Comparison of ENCODE assay signal across 9 mouse cellular contexts in genomic region chr8:117094053-117094452, GRCm38 (mm10). TPM values are rescaled to one million over a fixed set of nuclear protein-coding genes. Genes with fewer than 3 reads are reported as not detected.
DNase-seq lines count a peak whose midpoint lies in the region; ATAC-seq lines count a peak whose summit lies in the region.
"Had no signal": no experiment of that assay in that cellular context is flagged by ENCODE, and none has a peak within 500 bp of the region (broad histone marks: within the 10 kb centered on the region; RNA-seq: fewer than 3 reads in every experiment).

No protein-coding gene starts in this region.

- peak; percentile 24 for DNase-seq in left cerebral cortex, adult 11 months (ENCODE audit: low spot score)
- no peak for DNase-seq in left cerebral cortex, postnatal 4 days
- peak; percentile 27 for DNase-seq in adrenal gland, adult 8-10 months
- peak; percentile 32 for DNase-seq in gastrocnemius, postnatal 25 days
- peak; percentile 42 for DNase-seq in lung, postnatal 36 days
- DNase-seq in embryo, embryonic 9.5 days (ENCODE audit: extremely low spot score), result no peak
- DNase-seq: thymus, postnatal 4 days had no signal

- ATAC-seq in megakaryocyte progenitor cell, adult 5-6 weeks (replicated peaks; ENCODE audit: poor library complexity), result no peak
- ATAC-seq in megakaryocyte, adult 5-6 weeks (ENCODE audit: poor library complexity, severe bottlenecking), result no peak

- intact Hi-C loops in left cerebral cortex, postnatal 4 days (cut with DNase I), result no loop called here

RNA-seq across cellular contexts. Expression of gene Bco1, which starts 1.6 kb away (rescaled TPM):
- total RNA-seq in left cerebral cortex, postnatal 4 days (2021), result under 1 TPM in 1 of 2 experiments, not detected in 1; 0.22 TPM
- total RNA-seq in adrenal gland, adult 8-10 months (2022), result under 1 TPM in 2 of 4 experiments, not detected in 2; 0.15 to 0.16 TPM
- total RNA-seq in gastrocnemius, postnatal 25 days (2021), result not detected
- 0.61 and 0.62 TPM in 2 replicates for total RNA-seq in megakaryocyte progenitor cell, adult 5-6 weeks (2015)
- 0.54 and 0.95 TPM in 2 replicates for total RNA-seq in megakaryocyte progenitor cell, adult 5-6 weeks (2017)
- total RNA-seq in megakaryocyte, adult 5-6 weeks (2015), result not detected in 2 replicates
- not detected in 2 replicates for total RNA-seq in megakaryocyte, adult 5-6 weeks (2017)

RNA-seq across cellular contexts. Expression of gene Pkd1l2, which starts 11.8 kb away (rescaled TPM):
- not detected for total RNA-seq in left cerebral cortex, postnatal 4 days (2021)
- 1 to 10 TPM; 2.2 to 4.7 (median 3.2) TPM for total RNA-seq in adrenal gland, adult 8-10 months (2022)
- under 1 TPM; 0.08 to 0.19 TPM for total RNA-seq in gastrocnemius, postnatal 25 days (2021)
- 0.07 and 0.39 TPM in 2 replicates for total RNA-seq in megakaryocyte progenitor cell, adult 5-6 weeks (2015)
- total RNA-seq in megakaryocyte progenitor cell, adult 5-6 weeks (2017), result 0.17 TPM in 2 replicates
- total RNA-seq in megakaryocyte, adult 5-6 weeks (2015), result 0.04 and 0.07 TPM in 2 replicates
- total RNA-seq in megakaryocyte, adult 5-6 weeks (2017), result 0.04 and 0.08 TPM in 2 replicates

Comparison
In these comparisons a context has a peak if more than half of its experiments do, and no peak if none do; other contexts are left out.
1. DNase-seq: peak in left cerebral cortex, adult 11 months (single experiment), adrenal gland, adult 8-10 months (single experiment), gastrocnemius, postnatal 25 days (single experiment) and lung, postnatal 36 days (single experiment); none in left cerebral cortex, postnatal 4 days (single experiment) and embryo, embryonic 9.5 days (single experiment).